Mouse (Mus musculus) olfactory bulb, adult 2 months (tissue): ENCODE measurements around the gene Gm45213.

Experiments
- CTCF ChIP-seq: fragments of 200-500 bp; IDR thresholded peaks from 2 replicates; pipeline ENCODE4 v1.5.1; 2012; ENCODE audit warnings: low read depth, mild to moderate bottlenecking, low read length, moderate library complexity; ENCODE audit not compliant: insufficient read depth
- POLR2A ChIP-seq: fragments of 200-500 bp; IDR thresholded peaks from 2 replicates; pipeline ENCODE4 v1.6.1; 2012; ENCODE audit warnings: mild to moderate bottlenecking, low read depth, low read length, moderate library complexity; ENCODE audit not compliant: insufficient read depth

DNA sequence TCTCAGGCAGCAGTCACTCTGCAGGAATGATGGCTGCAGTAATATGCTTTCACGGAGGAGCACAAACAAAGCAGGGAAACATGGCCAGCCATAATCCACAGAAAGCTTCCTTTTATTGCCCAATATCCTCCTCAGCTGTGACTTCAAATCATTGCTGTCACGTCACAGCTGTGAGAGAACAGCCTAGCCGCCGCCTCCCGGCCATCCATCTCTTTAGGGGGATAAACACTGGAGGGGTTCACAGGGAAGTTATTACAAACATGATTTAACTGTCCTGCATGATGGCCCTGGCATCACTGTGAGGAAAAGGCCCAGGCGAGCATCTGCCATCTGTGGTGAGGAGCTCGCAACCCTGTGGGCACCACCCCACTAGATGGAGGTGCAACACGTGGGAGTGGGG lies 6.6 kb upstream of the Gm45213 start:
- TF ChIP-seq CTCF (no peak), POLR2A (no peak)
